Mouse (Mus musculus) midbrain, embryonic 16.5 days (tissue): ENCODE data around the gene Cd59a. TPM values are rescaled to one million over a fixed set of nuclear protein-coding genes. Genes with fewer than 3 reads are reported as not detected.
"Not testable (repeated sequence)": the region's sequence is repeated elsewhere in the genome, so short reads cannot be mapped to it uniquely, and the experiment has no call there.

ENCODE experiments used
- ATAC-seq: fragments of 200-750 bp; cut with Nextera tagmentation; 2 replicates; pipeline ENCODE4 v1.8.0; 2017; ENCODE audit warnings: moderate TSS enrichment
- H3K27ac ChIP-seq: fragments of 300-500 bp; sonication (generic); 2 replicates; pipeline ENCODE4 v1.5.1; 2014; ENCODE audit warnings: mild to moderate bottlenecking, low read length, mixed read lengths
- H3K27me3 ChIP-seq: fragments of 300-500 bp; sonication (generic); 2 replicates; pipeline ENCODE4 v1.6.1; 2014; ENCODE audit warnings: low read depth, low read length, mixed read lengths; ENCODE audit not compliant: control insufficient read depth, insufficient read depth
- H3K36me3 ChIP-seq: fragments of 300-500 bp; sonication (generic); 2 replicates; pipeline ENCODE4 v1.6.1; 2014; ENCODE audit warnings: mild to moderate bottlenecking, low read length, moderate library complexity, mixed read lengths; ENCODE audit not compliant: control insufficient read depth, insufficient read depth
- H3K4me1 ChIP-seq: fragments of 300-500 bp; sonication (generic); 2 replicates; pipeline ENCODE4 v1.6.1; 2014; ENCODE audit warnings: mild to moderate bottlenecking, low read length, mixed read lengths; ENCODE audit not compliant: control insufficient read depth, insufficient read depth
- H3K4me2 ChIP-seq: fragments of 300-500 bp; sonication (generic); 2 replicates; pipeline ENCODE4 v1.6.1; 2014; ENCODE audit warnings: mild to moderate bottlenecking, low read length, mixed read lengths
- H3K4me3 ChIP-seq: fragments of 300-500 bp; sonication (generic); 2 replicates; pipeline ENCODE4 v1.5.1; 2014; ENCODE audit warnings: low read depth, mild to moderate bottlenecking, low read length, moderate library complexity, mixed read lengths
- H3K9ac ChIP-seq: fragments of 300-500 bp; sonication (generic); 2 replicates; pipeline ENCODE4 v1.6.1; 2014; ENCODE audit warnings: low read depth, low read length, mixed read lengths
- H3K9me3 ChIP-seq: fragments of 300-500 bp; sonication (generic); replicated peaks from 2 replicates; pipeline ENCODE4 v1.6.1; 2014; ENCODE audit warnings: mild to moderate bottlenecking, low read length, mixed read lengths; ENCODE audit not compliant: control insufficient read depth, poor library complexity, severe bottlenecking
- WGBS: fragments of 180-500 bp; shearing (Covaris S2); extraction: QIAGEN DNeasy Blood & Tissue Kit; methylation state at CpG from one replicate; pipeline ENCODE4 v1.1.7; 2014; 5-methylcytosine and 5-hydroxymethylcytosine counted together
- polyA plus RNA-seq: library from polyadenylated mRNA; unstranded; fragments of >200 nt; fragmentation: Nextera tagmentation; extraction: Ambion mirVana; gene quantifications from 2 replicates; pipeline ENCODE4 v1.2.1, GENCODE M21; 2015

The Cd59a gene
- polyA plus RNA-seq, 1 experiment from 2014 or later: 11.3 TPM

GRCm38 (mm10) chr2:104097396-104097795 lies 1.8 kb downstream of the Cd59a start:
- H3K27me3 ChIP-seq, H3K4me3 ChIP-seq, H3K9ac ChIP-seq, H3K4me1 ChIP-seq, H3K9me3 ChIP-seq, ATAC-seq, H3K27ac ChIP-seq, H3K4me2 ChIP-seq, H3K36me3 ChIP-seq: not testable (repeated sequence)
- 96% methylated on average over 4 of the region's 4 CpGs for WGBS

GRCm38 (mm10) chr2:104098529-104099230 lies 3.1 kb downstream of the Cd59a start:
- Histone ChIP-seq H3K27me3 (no peaks in the 10 kb centered on the region), H3K4me1 (peaks cover 5% of the 10 kb centered on the region; the same call in 1 of the 2 replicates), H3K9ac (no peak overlapping the region), H3K9me3 (no peaks in the 10 kb centered on the region), H3K4me3 (no peak overlapping the region), H3K4me2 (no peak overlapping the region), H3K36me3 (no peaks in the 10 kb centered on the region), H3K27ac (no peak overlapping the region)
- WGBS: 43% methylated on average over 3 of the region's 3 CpGs
- no peak for ATAC-seq

DNA sequence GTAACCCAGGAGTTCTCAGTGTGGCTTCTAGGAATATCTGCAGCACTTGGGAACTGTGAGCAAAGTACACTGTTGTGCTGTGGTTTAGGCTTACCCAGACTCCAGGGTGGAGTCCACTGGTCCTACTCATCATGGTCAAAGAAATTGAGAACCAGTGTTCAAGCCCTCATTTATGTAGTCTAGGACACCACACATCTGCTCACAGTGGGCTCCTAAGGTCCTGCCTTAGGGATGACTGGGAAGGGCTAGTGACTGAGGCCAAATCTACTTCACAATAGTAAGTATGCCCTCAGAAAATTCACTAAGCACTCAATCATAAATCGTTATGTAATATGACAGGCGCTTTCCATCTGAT lies 3.6 kb downstream of the Cd59a start:
- no peaks in the 10 kb centered on the region for H3K9me3 ChIP-seq
- H3K9ac ChIP-seq: no peak overlapping the region
- 92% methylated on average over 2 of the region's 2 CpGs for WGBS
- ATAC-seq: no peak
- no peaks in the 10 kb centered on the region for H3K27me3 ChIP-seq
- H3K4me3 ChIP-seq: no peak overlapping the region
- H3K27ac ChIP-seq: no peak overlapping the region
- no peaks in the 10 kb centered on the region for H3K36me3 ChIP-seq
- H3K4me1 ChIP-seq: peaks cover 5% of the 10 kb centered on the region; the same call in 1 of the 2 replicates
- no peak overlapping the region for H3K4me2 ChIP-seq

- no peak for ATAC-seq
- Histone ChIP-seq H3K4me1 (peaks cover 5% of the 10 kb centered on the region; the same call in 1 of the 2 replicates), H3K9ac (no peak overlapping the region), H3K9me3 (no peaks in the 10 kb centered on the region), H3K27ac (no peak overlapping the region), H3K36me3 (no peaks in the 10 kb centered on the region), H3K27me3 (no peaks in the 10 kb centered on the region), H3K4me2 (no peak overlapping the region), H3K4me3 (no peak overlapping the region)
- WGBS: 21% methylated on average over 1 of the region's 1 CpGs
Observed at GRCm38 (mm10) chr2:104099946-104100345, 4.3 kb downstream of the Cd59a start.

DNA sequence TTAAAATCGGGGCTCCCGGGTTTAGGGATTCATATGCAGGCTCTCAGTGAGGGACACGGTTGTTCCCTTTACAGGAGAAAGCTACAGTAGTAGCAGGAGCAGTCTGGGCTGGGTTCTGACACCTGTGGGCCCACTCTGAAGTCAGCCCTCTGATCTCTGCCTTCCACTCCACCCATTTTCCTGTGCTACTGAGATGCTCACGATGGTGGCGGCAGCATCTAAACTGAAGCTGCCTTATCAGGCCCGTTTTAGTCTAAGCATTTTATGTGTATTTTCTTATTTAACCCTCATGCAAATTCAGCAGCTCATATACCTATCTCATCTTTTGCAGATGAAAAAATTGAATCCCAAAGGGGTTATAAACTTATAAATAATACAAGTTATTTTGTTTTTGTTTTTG lies 9.2 kb downstream of the Cd59a start:
- WGBS: 92% methylated on average over 6 of the region's 6 CpGs
- Histone ChIP-seq H3K9ac (no peak overlapping the region), H3K27me3 (no peaks in the 10 kb centered on the region), H3K27ac (no peak overlapping the region), H3K9me3 (no peaks in the 10 kb centered on the region), H3K4me1 (no peaks in the 10 kb centered on the region), H3K36me3 (no peaks in the 10 kb centered on the region), H3K4me3 (no peak overlapping the region), H3K4me2 (no peak overlapping the region)
- no peak for ATAC-seq

DNA sequence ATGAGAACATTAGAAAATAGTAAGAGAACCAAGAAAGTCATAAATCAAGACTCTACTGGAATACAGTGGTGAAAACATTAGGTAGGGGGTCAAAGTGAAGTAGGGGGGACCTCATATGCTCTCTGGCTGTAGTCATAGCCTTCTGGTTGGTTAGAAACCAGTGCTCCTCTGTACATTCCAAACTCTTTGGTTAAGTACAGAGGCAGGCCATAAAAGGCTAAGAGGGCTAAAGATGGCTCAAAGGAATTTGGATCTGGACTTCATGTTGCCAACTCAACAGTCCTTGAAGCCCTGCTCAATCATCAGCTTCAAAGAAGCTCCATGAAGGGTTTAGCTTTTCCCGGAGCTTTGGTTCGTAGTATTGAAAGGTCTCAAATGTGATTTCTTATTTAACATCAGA lies 13.4 kb downstream of the Cd59a start:
- not testable (repeated sequence) for ATAC-seq

GRCm38 (mm10) chr2:104109528-104109927 lies 13.9 kb downstream of the Cd59a start:
- Histone ChIP-seq H3K9me3 (no peaks in the 10 kb centered on the region), H3K4me3 (no peak overlapping the region), H3K4me1 (no peaks in the 10 kb centered on the region), H3K36me3 (no peaks in the 10 kb centered on the region), H3K4me2 (no peak overlapping the region), H3K27ac (no peak overlapping the region), H3K27me3 (no peaks in the 10 kb centered on the region), H3K9ac (no peak overlapping the region)
- no peak for ATAC-seq
- 78% methylated on average over 2 of the region's 2 CpGs for WGBS

More for the DNA sequence above, 13.4 kb downstream of the Cd59a start:
- WGBS: 92% methylated on average over 2 of the region's 2 CpGs
- not testable (repeated sequence) for H3K9ac ChIP-seq, H3K9me3 ChIP-seq, H3K4me1 ChIP-seq, H3K4me2 ChIP-seq, H3K36me3 ChIP-seq, H3K27ac ChIP-seq, H3K27me3 ChIP-seq, H3K4me3 ChIP-seq

DNA sequence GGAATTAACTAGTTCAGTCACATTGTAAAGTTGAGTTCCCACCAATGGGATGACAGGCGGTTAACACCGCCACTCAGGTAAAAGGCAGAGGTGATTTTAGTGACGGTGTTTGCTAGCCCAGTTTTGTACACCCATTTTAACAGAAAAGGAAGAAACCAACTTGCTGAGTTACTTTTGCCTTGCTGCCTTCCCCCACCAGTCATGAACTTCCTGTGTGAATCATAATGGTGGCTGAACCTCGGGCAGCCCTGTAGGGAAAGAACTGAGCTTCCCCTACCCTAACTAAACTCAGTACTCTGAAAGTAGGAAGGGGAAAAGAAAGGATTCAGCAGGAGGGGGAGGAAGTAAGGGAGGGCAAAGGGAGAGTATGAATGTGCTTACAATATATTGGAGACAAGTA lies 14.4 kb downstream of the Cd59a start:
- H3K27me3 ChIP-seq: no peaks in the 10 kb centered on the region
- H3K4me1 ChIP-seq: no peaks in the 10 kb centered on the region
- H3K4me3 ChIP-seq: no peak overlapping the region
- no peak overlapping the region for H3K4me2 ChIP-seq
- WGBS: 91% methylated on average over 4 of the region's 4 CpGs
- no peak overlapping the region for H3K27ac ChIP-seq
- no peak overlapping the region for H3K9ac ChIP-seq
- no peaks in the 10 kb centered on the region for H3K9me3 ChIP-seq
- ATAC-seq: no peak
- H3K36me3 ChIP-seq: no peaks in the 10 kb centered on the region

GRCm38 (mm10) chr2:104111170-104111797 lies 15.7 kb downstream of the Cd59a start:
- not testable (repeated sequence) for H3K9me3 ChIP-seq, H3K4me3 ChIP-seq, H3K27me3 ChIP-seq, H3K9ac ChIP-seq, H3K36me3 ChIP-seq, ATAC-seq, H3K4me1 ChIP-seq, H3K27ac ChIP-seq, H3K4me2 ChIP-seq
- no CpG with 5 or more reads among the region's 1 CpGs for WGBS
